Mouse (Mus musculus): ENCODE data around the gene Kcp. TPM values are rescaled to one million over a fixed set of nuclear protein-coding genes. Genes with fewer than 3 reads are reported as not detected.

The Kcp gene
- 1 to 10 TPM; 2.7 to 5.8 TPM for total RNA-seq (2021)

- intact Hi-C loops (cut with DNase I) = no loop called here
- peak in 1 of 2 experiments; percentile 29 for DNase-seq
These were observed at the start of gene Kcp for GRCm38 (mm10) chr6:29507447-29508309. Gene Kcp (minus strand): TSS chr6:29507952.

GRCm38 (mm10) chr6:29557112-29557511 lies 49.4 kb upstream of the Kcp start:
- no peak for DNase-seq
- intact Hi-C loops (cut with DNase I) = no loop called here

- no peak for DNase-seq
- intact Hi-C loops (cut with DNase I) = no loop called here
These were observed 44.8 kb upstream of the Kcp start for GRCm38 (mm10) chr6:29552526-29552925.

GRCm38 (mm10) chr6:29548086-29548485 lies 40.3 kb upstream of the Kcp start:
- intact Hi-C loops (cut with DNase I) = no loop called here
- no peak for DNase-seq

GRCm38 (mm10) chr6:29547582-29547981 lies 39.8 kb upstream of the Kcp start:
- DNase-seq = no peak
- intact Hi-C loops (cut with DNase I) = no loop called here

GRCm38 (mm10) chr6:29545611-29546010 lies 37.9 kb upstream of the Kcp start:
- intact Hi-C loops (cut with DNase I) = no loop called here

GRCm38 (mm10) chr6:29540956-29541355 lies 33.2 kb upstream of the Kcp start:
- intact Hi-C loops (cut with DNase I) = no loop called here
- no peak for DNase-seq

More at GRCm38 (mm10) chr6:29545611-29546010, 37.9 kb upstream of the Kcp start:
- DNase-seq = no peak

- no peak for DNase-seq
- intact Hi-C loops (cut with DNase I) = no loop called here
These were observed 32.5 kb upstream of the Kcp start for GRCm38 (mm10) chr6:29540223-29540622.

- intact Hi-C loops (cut with DNase I) = no loop called here
These were observed 31.8 kb upstream of the Kcp start for GRCm38 (mm10) chr6:29539502-29539901.

GRCm38 (mm10) chr6:29537221-29537620 lies 29.5 kb upstream of the Kcp start:
- no peak for DNase-seq
- intact Hi-C loops (cut with DNase I) = no loop called here

More at GRCm38 (mm10) chr6:29539502-29539901, 31.8 kb upstream of the Kcp start:
- no peak for DNase-seq

GRCm38 (mm10) chr6:29536651-29537193 lies 29.0 kb upstream of the Kcp start:
- DNase-seq = no peak
- intact Hi-C loops (cut with DNase I) = no loop called here

- no peak for DNase-seq
- intact Hi-C loops (cut with DNase I) = no loop called here
These were observed 27.6 kb upstream of the Kcp start for GRCm38 (mm10) chr6:29535316-29535715.

- intact Hi-C loops (cut with DNase I) = no loop called here
- DNase-seq = no peak
These were observed 22.3 kb upstream of the Kcp start for GRCm38 (mm10) chr6:29530050-29530449.

GRCm38 (mm10) chr6:29529444-29529820 lies 21.7 kb upstream of the Kcp start:
- intact Hi-C loops (cut with DNase I) = no loop called here
- no peak for DNase-seq

GRCm38 (mm10) chr6:29528561-29529443 lies 21.1 kb upstream of the Kcp start:
- peak in 1 of 2 experiments; percentile 29 for DNase-seq
- intact Hi-C loops (cut with DNase I) = no loop called here

GRCm38 (mm10) chr6:29528165-29528505 lies 20.4 kb upstream of the Kcp start:
- intact Hi-C loops (cut with DNase I) = no loop called here
- DNase-seq = no peak

- intact Hi-C loops (cut with DNase I) = no loop called here
- no peak for DNase-seq
These were observed 19.8 kb upstream of the Kcp start for GRCm38 (mm10) chr6:29527361-29528164.

GRCm38 (mm10) chr6:29526281-29527251 lies 18.8 kb upstream of the Kcp start, which contains the start of gene Irf5:
Gene Irf5 (plus strand): TSS chr6:29526625.
- intact Hi-C loops (cut with DNase I) = no loop called here
- DNase-seq = peak; percentile 50 to 57

- no peak for DNase-seq
- intact Hi-C loops (cut with DNase I) = no loop called here
These were observed 17.5 kb upstream of the Kcp start for GRCm38 (mm10) chr6:29525256-29525655.
